Mouse (Mus musculus): Measurements from ENCODE around the gene Ccdc124. TPM values are rescaled to one million over a fixed set of nuclear protein-coding genes. Genes with fewer than 3 reads are reported as not detected.
A peak's percentile ranks its signal among the peaks of the same experiment; 100 is the strongest.

Ccdc124 gene
- polyA plus RNA-seq, 1 experiment from 2014 or later: 167 TPM

DNA sequence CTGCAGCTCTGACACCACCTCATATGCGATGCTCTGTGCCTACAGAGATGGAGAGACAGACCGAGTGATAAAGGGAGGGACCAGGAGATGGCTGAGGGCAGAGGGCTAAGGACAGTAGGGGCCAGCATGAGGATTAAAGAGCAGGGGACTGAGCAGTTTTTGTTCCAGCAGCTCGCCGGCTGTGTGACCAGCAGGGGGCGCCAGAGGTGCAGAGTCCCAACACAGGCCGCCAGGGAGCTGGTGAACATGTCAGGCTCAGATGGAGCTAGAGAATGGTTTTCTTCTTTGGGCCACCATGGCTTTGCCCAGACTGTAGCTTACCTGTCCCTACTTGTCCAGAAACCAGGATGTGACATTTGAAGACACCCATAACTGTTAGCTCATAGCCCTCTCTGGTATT lies 29.2 kb downstream of the Ccdc124 start:
- Histone ChIP-seq H3K9me3 (ENCODE audit: control insufficient read depth, low read length) (no peaks in the 10 kb centered on the region), H3K9ac (replicated peaks; ENCODE audit: low read depth, low read length) (no peak overlapping the region), H3K4me1 (replicated peaks; ENCODE audit: control insufficient read depth, insufficient read depth, low read length) (peaks cover 5% of the 10 kb centered on the region; the same call in 1 of the 2 replicates), H3K27ac (ENCODE audit: low read length) (no peak overlapping the region), H3K27me3 (replicated peaks; ENCODE audit: control insufficient read depth, insufficient read depth, low read length) (no peaks in the 10 kb centered on the region), H3K36me3 (ENCODE audit: control insufficient read depth, insufficient read depth) (no peaks in the 10 kb centered on the region), H3K4me2 (ENCODE audit: low read length) (no peak overlapping the region), H3K4me3 (replicated peaks; ENCODE audit: low read length) (no peak overlapping the region)
- no peak for ATAC-seq
- WGBS: 1% methylated on average over 6 of the region's 6 CpGs

DNA sequence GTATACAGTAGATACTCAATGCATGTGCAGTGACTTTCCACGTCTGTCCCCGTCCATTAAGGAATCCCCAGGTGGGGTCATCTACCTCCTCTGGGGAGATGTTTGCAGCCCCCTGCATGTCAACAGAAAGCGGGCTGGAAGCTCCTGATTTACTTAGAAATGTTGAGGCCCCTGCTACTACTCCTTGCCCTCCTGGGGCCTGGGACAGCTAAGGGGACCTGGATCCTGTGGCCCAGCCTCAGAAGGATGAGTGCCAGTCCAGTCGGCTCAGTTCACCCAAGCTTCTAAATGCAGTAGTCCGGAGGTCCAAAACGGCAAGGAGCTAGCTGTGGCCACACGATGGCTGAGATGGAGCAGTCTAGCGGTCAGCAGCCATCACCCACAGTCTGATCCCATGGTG lies 29.8 kb downstream of the Ccdc124 start:
- no peaks in the 10 kb centered on the region for H3K36me3 ChIP-seq (ENCODE audit: control insufficient read depth, insufficient read depth)
- no peak overlapping the region for H3K4me3 ChIP-seq (replicated peaks; ENCODE audit: low read length)
- ATAC-seq: no peak
- no peaks in the 10 kb centered on the region for H3K27me3 ChIP-seq (replicated peaks; ENCODE audit: control insufficient read depth, insufficient read depth, low read length)
- WGBS: 88% methylated on average over 8 of the region's 8 CpGs
- no peak overlapping the region for H3K27ac ChIP-seq (ENCODE audit: low read length)
- no peak overlapping the region for H3K4me2 ChIP-seq (ENCODE audit: low read length)
- no peak overlapping the region for H3K9ac ChIP-seq (replicated peaks; ENCODE audit: low read depth, low read length)
- no peaks in the 10 kb centered on the region for H3K9me3 ChIP-seq (ENCODE audit: control insufficient read depth, low read length)
- peaks cover 5% of the 10 kb centered on the region for H3K4me1 ChIP-seq (replicated peaks; ENCODE audit: control insufficient read depth, insufficient read depth, low read length)

DNA sequence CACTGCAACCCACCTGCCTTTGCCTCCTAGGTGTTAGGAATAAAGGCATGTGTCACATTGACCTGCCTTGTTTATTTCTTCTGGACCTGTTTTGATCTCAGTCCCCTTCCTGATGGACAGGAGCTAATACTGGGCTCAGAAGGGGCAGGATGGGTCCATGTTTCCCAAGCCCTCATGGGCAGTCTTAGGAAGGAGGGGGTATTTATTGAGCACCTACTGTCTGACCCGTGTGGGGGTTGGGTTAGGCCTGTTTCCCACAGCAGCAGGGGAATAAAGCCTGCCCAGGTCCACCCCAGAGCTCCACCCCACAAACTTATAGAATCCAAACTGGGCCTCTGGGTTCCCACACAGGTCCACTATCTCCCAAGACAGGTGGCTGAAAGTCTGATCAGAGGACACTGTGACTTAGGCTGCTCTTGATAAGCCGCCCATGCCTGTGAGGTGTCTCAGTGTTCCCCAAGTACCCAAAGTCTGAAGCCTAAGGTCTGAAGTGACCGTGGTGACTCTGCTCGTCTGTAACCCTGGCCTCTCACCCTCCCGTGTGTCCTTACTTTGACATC lies 30.4 kb downstream of the Ccdc124 start:
- Histone ChIP-seq H3K9ac (replicated peaks; ENCODE audit: low read depth, low read length) (no peak overlapping the region), H3K9me3 (ENCODE audit: control insufficient read depth, low read length) (no peaks in the 10 kb centered on the region), H3K27me3 (replicated peaks; ENCODE audit: control insufficient read depth, insufficient read depth, low read length) (no peaks in the 10 kb centered on the region), H3K27ac (ENCODE audit: low read length) (no peak overlapping the region), H3K36me3 (ENCODE audit: control insufficient read depth, insufficient read depth) (no peaks in the 10 kb centered on the region), H3K4me3 (replicated peaks; ENCODE audit: low read length) (no peak overlapping the region), H3K4me2 (ENCODE audit: low read length) (no peak overlapping the region), H3K4me1 (replicated peaks; ENCODE audit: control insufficient read depth, insufficient read depth, low read length) (peaks cover 11% of the 10 kb centered on the region)
- 88% methylated on average over 5 of the region's 5 CpGs for WGBS
- no peak for ATAC-seq

DNA sequence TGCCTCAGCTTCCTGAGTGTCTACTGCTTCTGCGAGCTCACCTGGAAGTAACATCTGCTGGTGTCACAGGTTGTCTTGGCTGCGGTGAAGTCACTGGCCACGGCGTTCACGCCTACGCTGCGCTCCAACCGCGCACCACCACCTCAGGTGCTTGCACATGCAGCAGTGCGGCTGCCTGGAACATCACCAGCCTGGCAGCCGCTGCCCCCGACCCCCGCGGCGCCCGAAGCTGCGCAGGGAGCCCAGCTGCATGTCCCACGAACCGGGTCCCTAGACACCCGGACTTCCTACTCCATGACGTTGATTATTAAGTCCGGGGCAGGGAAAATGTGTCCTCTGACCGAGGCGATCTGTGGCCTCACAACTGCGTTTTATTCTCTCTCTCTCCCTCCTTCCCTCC lies 31.3 kb downstream of the Ccdc124 start:
- peaks cover 11% of the 10 kb centered on the region for H3K4me1 ChIP-seq (replicated peaks; ENCODE audit: control insufficient read depth, insufficient read depth, low read length)
- H3K4me2 ChIP-seq (ENCODE audit: low read length): no peak overlapping the region
- no peak for ATAC-seq
- 73% methylated on average over 25 of the region's 25 CpGs for WGBS
- no peak overlapping the region for H3K9ac ChIP-seq (replicated peaks; ENCODE audit: low read depth, low read length)
- H3K36me3 ChIP-seq (ENCODE audit: control insufficient read depth, insufficient read depth): no peaks in the 10 kb centered on the region
- no peaks in the 10 kb centered on the region for H3K27me3 ChIP-seq (replicated peaks; ENCODE audit: control insufficient read depth, insufficient read depth, low read length)
- H3K9me3 ChIP-seq (ENCODE audit: control insufficient read depth, low read length): no peaks in the 10 kb centered on the region
- no peak overlapping the region for H3K27ac ChIP-seq (ENCODE audit: low read length)
- no peak overlapping the region for H3K4me3 ChIP-seq (replicated peaks; ENCODE audit: low read length)

DNA sequence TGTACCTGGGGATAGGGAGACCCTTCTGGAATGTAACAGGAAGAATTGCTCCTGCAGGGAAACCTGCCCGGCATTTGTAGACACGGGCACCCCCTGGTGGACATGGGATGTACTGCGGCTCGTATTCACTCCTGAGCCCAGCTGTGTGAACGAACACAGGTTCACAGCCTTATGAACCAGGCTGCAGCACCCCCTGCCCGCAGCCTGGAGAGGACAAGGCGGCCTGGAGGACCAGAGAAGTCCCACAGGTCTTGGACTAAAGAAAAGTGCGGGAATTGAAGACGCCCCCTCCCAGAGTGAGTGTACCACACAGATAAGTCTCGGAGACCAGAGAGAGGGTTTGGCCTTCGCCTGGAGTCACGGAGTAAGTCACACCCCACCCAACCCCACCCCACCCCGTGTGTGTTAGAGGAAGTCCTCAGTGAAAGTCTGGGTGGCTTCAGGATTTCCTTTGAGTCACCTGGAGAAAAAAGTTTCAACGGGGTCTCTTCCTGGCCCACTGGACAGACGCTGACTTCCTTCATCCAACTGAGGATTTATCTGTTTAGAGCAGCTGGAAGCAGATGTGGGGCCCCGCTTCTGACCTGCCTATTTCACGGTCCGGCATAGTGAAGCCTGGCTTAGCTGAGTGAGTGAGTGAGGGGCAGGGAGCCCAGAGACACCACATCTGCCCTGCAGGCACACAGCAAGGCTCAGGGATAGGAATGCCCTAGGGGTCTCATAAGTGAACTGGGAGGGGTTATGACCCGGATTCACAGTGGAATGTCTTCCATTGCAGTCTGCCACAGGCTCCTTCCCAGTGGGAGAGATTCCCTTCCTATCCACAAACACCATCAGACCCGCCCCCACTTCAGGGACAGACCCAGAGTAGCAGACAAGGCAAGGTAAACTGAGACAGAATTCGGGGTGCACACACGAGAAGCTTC lies 32.3 kb downstream of the Ccdc124 start:
- Histone ChIP-seq H3K4me1 (replicated peaks; ENCODE audit: control insufficient read depth, insufficient read depth, low read length) (peaks cover 11% of the 10 kb centered on the region), H3K36me3 (ENCODE audit: control insufficient read depth, insufficient read depth) (no peaks in the 10 kb centered on the region), H3K27me3 (replicated peaks; ENCODE audit: control insufficient read depth, insufficient read depth, low read length) (no peaks in the 10 kb centered on the region), H3K9me3 (ENCODE audit: control insufficient read depth, low read length) (no peaks in the 10 kb centered on the region), H3K4me2 (ENCODE audit: low read length) (no peak overlapping the region), H3K4me3 (replicated peaks; ENCODE audit: low read length) (no peak overlapping the region), H3K9ac (replicated peaks; ENCODE audit: low read depth, low read length) (no peak overlapping the region), H3K27ac (ENCODE audit: low read length) (no peak overlapping the region)
- no peak for ATAC-seq
- 39% methylated on average over 22 of the region's 22 CpGs for WGBS

DNA sequence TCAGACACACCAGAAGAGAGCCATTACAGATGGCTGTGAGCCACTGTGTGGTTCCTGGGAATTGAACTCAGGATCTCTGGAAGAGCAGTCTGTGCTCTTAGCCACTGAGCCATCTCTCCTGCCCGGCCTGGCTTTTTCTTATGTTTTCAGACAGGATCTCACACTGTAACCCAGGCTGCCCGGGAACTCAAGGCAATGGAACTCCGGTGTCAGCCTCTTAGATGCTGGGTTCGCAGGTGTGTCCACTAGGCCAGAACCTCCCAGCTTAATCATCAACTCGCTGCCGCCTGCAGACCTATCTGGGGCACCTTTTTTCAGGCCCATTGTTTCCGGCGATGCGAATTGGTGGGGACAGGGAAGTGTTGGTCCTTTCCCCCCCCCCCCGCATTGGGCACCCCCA lies 33.1 kb downstream of the Ccdc124 start:
- no peak overlapping the region for H3K4me3 ChIP-seq (replicated peaks; ENCODE audit: low read length)
- H3K4me2 ChIP-seq (ENCODE audit: low read length): no peak overlapping the region
- no peak for ATAC-seq
- no peak overlapping the region for H3K9ac ChIP-seq (replicated peaks; ENCODE audit: low read depth, low read length)
- H3K27ac ChIP-seq (ENCODE audit: low read length): no peak overlapping the region
- WGBS: 58% methylated on average over 10 of the region's 10 CpGs
- no peaks in the 10 kb centered on the region for H3K27me3 ChIP-seq (replicated peaks; ENCODE audit: control insufficient read depth, insufficient read depth, low read length)
- peaks cover 11% of the 10 kb centered on the region for H3K4me1 ChIP-seq (replicated peaks; ENCODE audit: control insufficient read depth, insufficient read depth, low read length)
- H3K9me3 ChIP-seq (ENCODE audit: control insufficient read depth, low read length): no peaks in the 10 kb centered on the region
- H3K36me3 ChIP-seq (ENCODE audit: control insufficient read depth, insufficient read depth): no peaks in the 10 kb centered on the region

DNA sequence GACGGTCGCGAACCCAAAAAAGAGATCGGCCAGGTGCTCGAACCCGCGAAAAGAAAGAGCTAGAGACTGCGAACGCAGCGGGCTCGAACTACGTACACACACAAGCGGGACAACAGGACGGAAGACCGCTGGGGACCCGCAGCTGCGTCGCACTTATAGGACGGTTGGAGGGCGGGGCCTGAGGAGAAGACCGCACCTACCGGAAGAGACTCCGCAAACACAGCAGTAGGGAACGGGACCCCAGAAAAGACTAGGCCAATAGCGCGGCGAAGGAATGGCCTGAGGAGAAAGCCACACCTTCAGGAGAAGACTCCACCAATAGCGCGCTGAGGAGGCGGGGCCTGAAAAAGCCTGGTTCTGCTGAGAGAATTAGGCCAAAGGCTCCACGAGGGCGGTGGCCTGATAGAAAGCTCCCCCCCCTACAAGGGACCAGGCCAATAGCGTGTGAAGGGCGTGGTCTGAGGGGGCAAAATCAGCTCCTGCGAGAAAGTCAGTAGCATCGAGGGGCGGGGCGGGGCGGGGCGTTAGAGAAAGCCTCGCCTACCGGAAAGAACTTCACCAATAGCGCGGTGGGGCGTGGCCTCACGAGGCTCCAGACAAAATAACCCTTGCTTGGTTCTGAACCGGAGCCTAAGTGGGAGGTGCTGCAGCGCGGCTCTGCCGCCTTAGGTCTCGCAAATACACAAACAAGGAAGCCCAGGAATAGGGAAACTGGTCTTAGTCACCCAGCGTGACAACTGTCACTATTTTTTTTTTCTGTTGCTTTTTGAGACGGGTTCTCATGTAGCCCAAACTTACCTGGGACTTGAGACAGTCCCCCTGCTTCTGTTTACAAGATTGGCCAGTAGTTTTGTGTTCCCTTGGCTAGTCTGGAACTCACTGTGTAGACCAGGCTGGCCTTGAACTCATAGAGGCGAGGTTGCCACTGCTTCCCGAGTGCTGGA lies 34.1 kb downstream of the Ccdc124 start, which contains the start of gene Arrdc2:
TSS of gene Arrdc2 (minus strand) at position 313 of the 944 bp plus-strand sequence.
- peak within 1 kb of the TSS; percentile 74 for H3K9ac ChIP-seq (replicated peaks; ENCODE audit: low read depth, low read length)
- H3K9me3 ChIP-seq (ENCODE audit: control insufficient read depth, low read length): no peaks in the 10 kb centered on the region
- H3K36me3 ChIP-seq (ENCODE audit: control insufficient read depth, insufficient read depth): no peaks in the 10 kb centered on the region
- H3K4me2 ChIP-seq (ENCODE audit: low read length): peak within 1 kb of the TSS; percentile 75
- ATAC-seq: peak; percentile 97
- 2% methylated on average over 55 of the region's 55 CpGs for WGBS
- H3K4me1 ChIP-seq (replicated peaks; ENCODE audit: control insufficient read depth, insufficient read depth, low read length): peaks cover 11% of the 10 kb centered on the region
- H3K4me3 ChIP-seq (replicated peaks; ENCODE audit: low read length): peak within 1 kb of the TSS; percentile 65
- no peaks in the 10 kb centered on the region for H3K27me3 ChIP-seq (replicated peaks; ENCODE audit: control insufficient read depth, insufficient read depth, low read length)
- peak within 1 kb of the TSS; percentile 93 for H3K27ac ChIP-seq (ENCODE audit: low read length)

DNA sequence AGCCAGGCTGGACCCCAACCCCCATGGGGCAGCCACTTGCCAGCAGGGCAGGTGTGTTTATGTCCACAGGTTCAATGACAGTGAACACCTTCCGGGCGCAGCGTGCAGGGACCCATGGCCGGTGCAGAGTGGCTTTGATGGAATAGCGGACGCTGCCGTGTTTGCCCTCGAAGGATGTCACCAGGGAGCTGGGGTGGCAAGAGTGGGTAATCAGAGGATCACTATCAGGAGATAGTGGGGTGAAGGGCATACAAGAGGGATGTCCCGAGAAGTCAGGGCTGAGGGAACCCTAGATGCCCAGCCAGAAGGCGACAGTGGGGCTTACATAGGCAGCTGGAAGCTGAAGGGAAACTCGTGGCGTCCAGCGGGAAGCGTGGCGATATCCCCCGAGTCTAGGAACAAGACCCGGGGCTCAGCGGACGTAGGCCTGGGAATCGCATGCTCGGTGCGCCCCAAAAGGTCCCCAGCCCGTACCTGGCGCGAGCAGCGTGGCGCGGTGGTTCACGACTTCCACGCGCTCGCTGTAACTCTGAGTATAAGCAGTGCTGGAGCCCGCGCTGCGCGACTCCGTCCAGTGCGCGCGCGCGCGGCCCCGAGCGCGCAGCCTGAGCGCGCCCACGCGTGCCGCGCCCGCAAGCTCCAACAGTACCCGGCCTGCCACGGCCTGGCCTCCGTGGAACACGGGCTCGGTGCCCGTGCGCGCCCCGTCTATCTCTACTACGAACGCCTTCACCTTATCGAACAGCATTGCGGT lies 34.9 kb downstream of the Ccdc124 start:
- peak; percentile 53 for ATAC-seq
- H3K36me3 ChIP-seq (ENCODE audit: control insufficient read depth, insufficient read depth): no peaks in the 10 kb centered on the region
- H3K4me3 ChIP-seq (replicated peaks; ENCODE audit: low read length): peak overlapping the region; percentile 65
- no peaks in the 10 kb centered on the region for H3K9me3 ChIP-seq (ENCODE audit: control insufficient read depth, low read length)
- H3K4me1 ChIP-seq (replicated peaks; ENCODE audit: control insufficient read depth, insufficient read depth, low read length): peaks cover 11% of the 10 kb centered on the region
- H3K27ac ChIP-seq (ENCODE audit: low read length): peak overlapping the region; percentile 93
- peak overlapping the region; percentile 75 for H3K4me2 ChIP-seq (ENCODE audit: low read length)
- peak overlapping the region; percentile 74 for H3K9ac ChIP-seq (replicated peaks; ENCODE audit: low read depth, low read length)
- H3K27me3 ChIP-seq (replicated peaks; ENCODE audit: control insufficient read depth, insufficient read depth, low read length): no peaks in the 10 kb centered on the region
- WGBS: 2% methylated on average over 66 of the region's 66 CpGs

All from forebrain, embryonic 16.5 days (tissue).